Comparison of ENCODE assay signal across 1 mouse cellular context in the genomic region with DNA sequence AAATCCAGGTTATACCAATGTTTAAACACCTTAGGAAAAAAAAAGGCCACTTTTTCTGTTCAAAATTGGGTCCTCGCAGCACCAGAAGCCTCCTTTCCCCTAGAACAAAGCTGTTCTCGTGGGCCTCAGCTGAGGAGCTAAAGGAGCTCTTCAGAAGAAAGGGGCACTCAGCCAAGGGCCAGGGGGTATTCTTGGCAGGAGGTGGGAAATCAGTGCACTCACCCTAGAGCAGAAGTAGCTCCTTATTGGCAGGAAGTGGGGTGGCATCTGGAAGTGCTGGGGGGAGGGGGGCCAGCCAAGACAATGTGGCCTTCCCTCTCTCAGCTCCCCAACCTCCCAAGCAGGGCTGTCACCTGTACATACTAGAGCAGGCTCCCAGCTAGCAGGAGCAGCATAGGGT.
TF ChIP-seq lines count a peak whose summit lies in the region.

No protein-coding gene starts in this region.

TF ChIP-seq in myocyte, 11 proteins besides CTCF, POLR2A, EP300 and RAD21:
- TF ChIP-seq TCF3 (IDR thresholded peaks at IDR 0.05; ENCODE audit: insufficient read length, low read depth): no peak
- no peak for TF ChIP-seq E2F4 (IDR thresholded peaks at IDR 0.05; ENCODE audit: insufficient read depth)
- TF ChIP-seq MYOD1 (IDR thresholded peaks at IDR 0.05; ENCODE audit: control insufficient read depth in 1 of 3, insufficient read length in 2 of 3, low read depth in 2 of 3): no peak
- peak; percentile 60 for TF ChIP-seq POLR2AphosphoS2 (IDR thresholded peaks at IDR 0.05; ENCODE audit: insufficient read length, low read depth)
- no peak for TF ChIP-seq REST (IDR thresholded peaks at IDR 0.05; ENCODE audit: insufficient read depth, insufficient read length)
- TF ChIP-seq SRF (IDR thresholded peaks at IDR 0.05; ENCODE audit: control insufficient read depth, insufficient read length, low read depth): no peak
TF ChIP-seq in myocyte: peak in this region for 1.
